Mouse (Mus musculus): ENCODE measurements around the gene Gsto1.
"Not testable (repeated sequence)": the region's sequence is repeated elsewhere in the genome, so short reads cannot be mapped to it uniquely, and the experiment has no call there.

The Gsto1 gene

GRCm38 (mm10) chr19:47854796-47855783 lies at the start of gene Gsto1:
Gene Gsto1 (plus strand): TSS chr19:47854970.
- DNase-seq (ENCODE audit: low spot score in 2 of 2) = peak; percentile 66 to 74

- no peak for DNase-seq (ENCODE audit: low spot score in 2 of 2)
Observed at GRCm38 (mm10) chr19:47812091-47812490, 42.7 kb upstream of the Gsto1 start.

GRCm38 (mm10) chr19:47814721-47815120 lies 40.0 kb upstream of the Gsto1 start:
- DNase-seq (ENCODE audit: low spot score in 2 of 2) = no peak

GRCm38 (mm10) chr19:47817692-47818091 lies 37.1 kb upstream of the Gsto1 start:
- DNase-seq (ENCODE audit: low spot score in 2 of 2) = no peak

- peak; percentile 35 to 54 for DNase-seq (ENCODE audit: low spot score in 2 of 2)
Observed at GRCm38 (mm10) chr19:47820832-47821493, 33.8 kb upstream of the Gsto1 start.

- DNase-seq (ENCODE audit: low spot score in 2 of 2) = no peak
Observed at GRCm38 (mm10) chr19:47821494-47821872, 33.3 kb upstream of the Gsto1 start.

- no peak for DNase-seq (ENCODE audit: low spot score in 2 of 2)
Observed at GRCm38 (mm10) chr19:47822143-47822796, 32.5 kb upstream of the Gsto1 start.

GRCm38 (mm10) chr19:47824026-47824425 lies 30.7 kb upstream of the Gsto1 start:
- no peak for DNase-seq (ENCODE audit: low spot score in 2 of 2)

- no peak for DNase-seq (ENCODE audit: low spot score in 2 of 2)
Observed at GRCm38 (mm10) chr19:47829913-47830450, 24.8 kb upstream of the Gsto1 start.

GRCm38 (mm10) chr19:47831111-47831510 lies 23.7 kb upstream of the Gsto1 start:
- no peak for DNase-seq (ENCODE audit: low spot score in 2 of 2)

GRCm38 (mm10) chr19:47832316-47832715 lies 22.5 kb upstream of the Gsto1 start:
- DNase-seq (ENCODE audit: low spot score in 2 of 2) = no peak

- DNase-seq (ENCODE audit: low spot score in 2 of 2) = no peak
Observed at GRCm38 (mm10) chr19:47834614-47835013, 20.2 kb upstream of the Gsto1 start.

- DNase-seq (ENCODE audit: low spot score in 2 of 2) = no peak
Observed at GRCm38 (mm10) chr19:47835776-47836175, 19.0 kb upstream of the Gsto1 start.

- DNase-seq (ENCODE audit: low spot score in 2 of 2) = peak in 1 of 2 experiments; percentile 17
Observed at GRCm38 (mm10) chr19:47836701-47837526, 17.9 kb upstream of the Gsto1 start.

- no peak for DNase-seq (ENCODE audit: low spot score in 2 of 2)
Observed at GRCm38 (mm10) chr19:47837527-47837901, 17.3 kb upstream of the Gsto1 start.

GRCm38 (mm10) chr19:47841234-47841633 lies 13.5 kb upstream of the Gsto1 start:
- DNase-seq (ENCODE audit: low spot score in 2 of 2) = not testable (repeated sequence)

- no peak for DNase-seq (ENCODE audit: low spot score in 2 of 2)
Observed at GRCm38 (mm10) chr19:47849735-47850134, 5.0 kb upstream of the Gsto1 start.

GRCm38 (mm10) chr19:47852131-47852530 lies 2.6 kb upstream of the Gsto1 start:
- not testable (repeated sequence) for DNase-seq (ENCODE audit: low spot score in 2 of 2)

GRCm38 (mm10) chr19:47853053-47853452 lies 1.7 kb upstream of the Gsto1 start:
- DNase-seq (ENCODE audit: low spot score in 2 of 2) = no peak

- DNase-seq (ENCODE audit: low spot score in 2 of 2) = no peak
Observed at GRCm38 (mm10) chr19:47853951-47854795, 597 bp upstream of the Gsto1 start.

Measured in spleen, postnatal 36 days (tissue).